Mouse (Mus musculus) gonadal fat pad, adult 2 months (tissue): Measurements from ENCODE around the gene Trem2. TPM values are rescaled to one million over a fixed set of nuclear protein-coding genes. Genes with fewer than 3 reads are reported as not detected.
"Not testable (repeated sequence)": the region's sequence is repeated elsewhere in the genome, so short reads cannot be mapped to it uniquely, and the experiment has no call there.

Experiments used
- DNase-seq: peaks from one replicate; pipeline ENCODE4 v3.0.0-alpha.2; 2012; ENCODE audit warnings: low read depth
- polyA plus RNA-seq: library from polyadenylated mRNA; depleted of rRNA; stranded (reverse); fragments of >200 nt; gene quantifications from 2 replicates; pipeline ENCODE4 v1.2.3, GENCODE M21; 2012; rRNA removed

Trem2 gene
- polyA plus RNA-seq: 10.2 and 16.3 TPM in 2 replicates

DNA sequence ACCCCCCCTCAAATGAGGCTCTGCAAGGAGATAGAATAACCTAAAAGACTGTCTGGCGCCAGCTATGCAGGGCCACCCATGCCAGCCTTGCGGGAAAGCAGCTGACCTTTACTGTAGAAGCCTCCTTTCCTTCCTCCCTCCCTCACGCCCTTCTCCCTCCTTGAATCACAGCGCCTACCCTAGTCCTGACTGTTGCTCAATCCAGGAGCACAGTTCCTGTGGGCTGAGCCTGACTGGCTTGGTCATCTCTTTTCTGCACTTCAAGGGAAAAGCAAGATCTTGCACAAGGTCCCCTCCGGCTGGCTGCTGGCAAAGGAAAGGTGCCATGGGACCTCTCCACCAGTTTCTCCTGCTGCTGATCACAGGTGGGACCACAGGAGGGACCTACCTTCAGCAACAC lies at the start of gene Trem2:
Trem2 (plus strand) TSS at position 171 of the 400 bp plus-strand sequence.
- DNase-seq: no peak

GRCm38 (mm10) chr17:48299203-48299602 lies 47.0 kb upstream of the Trem2 start, which contains the start of gene Treml2:
Gene Treml2 (plus strand): TSS chr17:48299498.
- DNase-seq: no peak

DNA sequence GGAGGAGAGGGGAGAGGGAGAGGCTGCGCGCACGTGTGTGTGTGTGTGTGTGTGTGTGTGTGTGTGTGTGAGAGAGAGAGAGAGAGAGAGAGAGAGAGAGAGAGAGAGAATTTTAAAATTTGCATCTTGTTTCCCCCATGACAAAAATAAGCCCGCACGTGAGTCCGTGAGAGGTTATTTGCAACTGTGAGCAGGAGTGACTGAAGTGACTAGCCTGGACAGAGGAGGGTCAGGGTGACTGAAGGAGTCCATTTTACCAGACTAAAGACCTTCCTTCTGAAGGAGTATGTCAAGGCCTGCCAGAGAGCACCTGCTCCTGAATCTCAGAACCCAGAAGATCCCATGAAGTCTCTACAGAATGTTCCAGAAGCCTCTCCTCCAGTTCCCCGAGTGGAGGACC lies 46.4 kb upstream of the Trem2 start:
- DNase-seq: no peak

DNA sequence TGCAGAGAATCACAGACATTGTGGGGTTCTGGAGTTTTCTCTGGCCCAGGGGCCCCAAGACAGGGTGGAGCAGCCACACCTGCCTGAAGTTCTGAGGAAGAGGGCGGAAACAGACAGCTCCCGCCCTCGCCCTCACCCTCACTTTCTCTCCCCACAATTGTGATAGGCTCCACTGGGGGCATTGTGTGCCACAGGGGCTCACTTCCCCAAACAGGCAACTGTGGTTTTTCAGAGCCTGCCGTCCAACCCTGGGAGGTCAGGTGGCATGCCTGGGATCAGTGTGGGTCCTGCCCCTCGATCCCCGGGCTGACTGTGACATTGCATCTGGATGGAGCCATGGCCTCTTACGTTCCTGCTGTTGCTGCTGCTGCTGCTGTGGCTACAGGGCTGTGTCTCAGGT lies 46.0 kb upstream of the Trem2 start:
- DNase-seq: no peak

DNA sequence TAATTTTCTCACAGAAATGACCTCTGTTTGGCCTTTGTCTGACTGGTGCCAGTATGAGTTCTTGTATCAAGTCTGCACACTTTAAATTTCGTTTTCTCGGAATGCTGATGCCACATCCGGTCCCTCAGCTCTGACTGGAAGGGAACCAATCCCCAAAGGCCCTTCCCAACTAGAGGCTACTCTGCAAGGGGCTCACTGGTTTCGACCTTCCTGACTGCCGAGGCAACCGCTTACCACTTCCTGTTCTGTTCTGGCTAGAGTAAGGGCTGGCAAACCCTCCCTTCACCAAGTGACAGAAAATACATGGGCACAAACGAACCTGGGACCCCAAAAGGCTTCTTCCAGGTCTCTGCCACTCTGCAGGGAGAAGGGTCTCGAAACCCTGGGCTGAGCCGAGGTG lies 45.3 kb upstream of the Trem2 start:
- DNase-seq: no peak

- DNase-seq: no peak
These were observed 44.4 kb upstream of the Trem2 start for GRCm38 (mm10) chr17:48301792-48302191.

DNA sequence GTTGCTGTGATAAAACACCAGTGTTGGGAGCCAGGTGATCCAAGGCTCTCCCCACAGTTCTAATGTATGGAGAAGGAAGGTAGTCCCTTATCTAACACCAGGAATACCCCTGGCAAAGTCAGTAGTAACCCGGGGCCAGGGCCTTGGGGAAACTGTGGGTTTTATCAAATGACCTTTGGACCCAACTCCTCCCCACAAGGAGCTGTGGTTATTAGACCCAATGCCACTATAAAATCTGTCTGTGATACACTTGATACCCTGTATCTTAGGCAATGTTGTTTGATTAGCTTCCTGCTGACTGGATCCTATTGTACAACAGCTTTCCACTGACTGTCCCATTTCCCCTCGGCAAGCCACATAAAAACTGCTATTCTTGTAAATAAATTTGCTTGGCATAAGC lies 34.1 kb upstream of the Trem2 start:
- no peak for DNase-seq

DNA sequence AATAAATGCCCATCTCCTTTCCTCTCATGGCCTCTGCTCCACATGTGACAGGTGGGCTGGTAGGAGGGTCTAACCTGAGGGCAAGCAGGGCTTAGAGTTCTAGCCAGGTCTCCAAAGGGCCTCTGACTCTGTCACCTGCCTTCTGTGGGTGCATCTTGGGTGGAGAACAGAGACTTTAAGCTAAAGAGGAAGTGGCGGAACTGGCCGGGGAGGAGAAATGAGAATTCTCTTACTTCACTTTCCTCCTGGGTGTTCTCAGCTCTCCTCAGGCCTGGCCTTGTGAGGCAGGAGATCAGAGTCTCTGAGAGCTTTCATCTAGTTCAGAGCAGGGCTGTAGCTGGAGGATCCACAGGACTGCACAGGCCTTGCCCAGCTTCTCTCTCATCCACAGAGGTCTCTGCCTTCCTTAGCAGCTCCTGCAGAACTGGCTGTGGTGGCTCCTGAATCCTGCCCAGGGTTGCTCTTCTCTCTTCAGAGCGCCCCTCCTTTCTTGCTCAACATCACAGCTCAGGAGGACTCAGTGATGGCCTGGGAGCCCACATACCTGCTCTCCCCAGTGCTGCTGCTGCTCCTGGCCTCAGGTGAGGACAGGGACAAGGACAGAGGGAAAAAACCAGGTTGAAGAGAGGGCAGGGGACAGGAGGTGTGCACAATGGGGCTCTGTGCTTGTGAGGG lies 30.2 kb upstream of the Trem2 start, which contains the start of gene B430306N03Rik:
B430306N03Rik (plus strand) TSS at position 237 of the 675 bp plus-strand sequence.
- not testable (repeated sequence) for DNase-seq

- no peak for DNase-seq
These were observed 27.5 kb upstream of the Trem2 start for GRCm38 (mm10) chr17:48318686-48319085.

DNA sequence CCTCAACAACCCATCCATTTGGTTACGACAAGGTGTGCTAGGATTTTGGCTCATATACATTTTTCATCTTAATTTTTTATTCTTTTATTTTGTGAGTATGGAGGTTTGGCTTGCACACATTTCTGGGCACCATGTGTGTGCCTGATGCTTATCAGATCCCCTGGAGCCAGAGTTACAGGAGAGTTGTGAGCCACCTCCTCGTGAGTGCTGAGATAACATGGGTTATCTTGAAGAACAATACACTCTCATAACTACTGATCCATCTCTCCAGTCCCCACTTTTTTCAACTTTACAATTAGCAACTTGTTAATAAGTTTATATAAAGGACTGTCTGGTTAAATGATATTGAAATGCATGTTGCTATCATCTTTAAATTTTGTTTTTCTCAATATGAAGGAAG lies 24.9 kb upstream of the Trem2 start:
- no peak for DNase-seq

DNA sequence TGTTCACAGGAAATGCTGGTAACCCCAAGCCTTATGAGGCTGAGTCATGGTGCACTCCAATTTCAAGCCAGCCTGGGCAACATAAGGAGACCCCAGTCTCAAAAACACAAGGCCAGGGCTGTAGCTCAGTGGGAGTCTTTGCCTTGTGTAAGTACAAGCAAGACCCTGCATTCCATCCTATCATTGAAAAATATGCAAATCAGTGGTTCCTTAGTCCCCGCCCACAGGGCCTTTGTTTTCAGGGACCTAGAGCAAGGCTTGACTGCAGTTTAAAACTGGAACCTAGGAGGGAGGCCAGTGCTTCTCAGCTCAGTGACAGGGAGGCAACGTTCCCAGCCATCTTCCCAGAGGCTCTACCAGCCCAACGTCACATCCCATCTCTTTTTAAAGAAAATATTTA lies 23.0 kb upstream of the Trem2 start:
- DNase-seq: no peak

DNA sequence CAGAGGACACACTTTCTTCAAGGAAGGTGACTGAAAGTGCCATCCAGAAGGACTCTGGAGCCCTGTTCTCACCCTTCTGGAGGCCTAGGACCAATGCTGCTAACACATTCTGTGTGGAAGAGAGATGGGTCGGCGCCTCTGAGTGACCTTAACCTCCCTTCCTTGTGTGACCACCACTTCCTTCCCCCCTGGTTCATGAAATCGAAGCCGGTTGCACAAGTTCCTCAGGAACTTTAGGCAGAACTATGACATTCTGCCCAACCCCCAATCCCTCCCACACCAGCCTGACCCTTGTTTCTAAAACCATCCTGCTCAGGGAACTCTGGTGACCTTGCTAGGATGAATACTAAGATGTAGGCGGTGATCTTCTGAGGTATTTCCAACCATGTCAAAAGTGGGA lies 21.9 kb upstream of the Trem2 start:
- DNase-seq: no peak

DNA sequence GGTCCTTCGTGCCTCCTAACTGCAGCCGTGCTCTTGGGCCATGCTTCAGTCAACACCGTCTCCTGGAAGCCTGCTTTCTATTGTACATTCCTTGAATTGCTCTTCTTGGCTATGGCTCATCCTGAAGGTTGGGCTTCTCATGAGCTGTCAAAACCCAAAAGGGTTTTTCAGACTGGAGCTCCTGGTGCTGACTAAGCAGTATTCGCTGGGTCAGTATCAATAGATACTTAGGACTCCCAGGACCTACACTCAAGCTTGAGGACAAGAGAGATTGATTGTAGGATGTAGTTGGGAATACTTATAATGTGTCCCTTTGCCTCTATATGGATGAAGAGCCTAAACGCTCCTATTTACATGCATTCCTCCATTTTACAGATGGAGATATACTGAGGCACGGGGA lies 21.1 kb upstream of the Trem2 start:
- DNase-seq: no peak

- no peak for DNase-seq
These were observed 20.6 kb upstream of the Trem2 start for GRCm38 (mm10) chr17:48325638-48326037.

DNA sequence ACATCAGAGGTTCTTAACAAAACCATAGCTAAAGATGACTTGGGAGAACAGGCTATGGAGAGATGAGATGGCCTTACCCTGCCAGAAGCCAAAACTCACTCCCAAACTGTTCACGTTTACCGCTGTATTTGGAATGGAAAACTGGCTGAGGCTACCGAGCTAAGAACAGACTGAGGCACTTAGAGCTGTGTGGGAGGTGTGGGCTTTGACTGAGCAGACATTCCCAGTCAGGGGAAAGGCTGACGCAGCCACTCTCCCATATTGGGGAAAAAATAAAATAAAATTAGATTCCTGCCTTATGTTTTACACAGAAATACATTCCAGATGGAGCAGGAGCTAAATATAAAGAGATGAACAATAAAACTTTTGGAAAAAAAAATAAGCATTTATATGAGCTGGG lies 19.5 kb upstream of the Trem2 start:
- no peak for DNase-seq

- DNase-seq: no peak
These were observed 13.7 kb upstream of the Trem2 start for GRCm38 (mm10) chr17:48332524-48332923.

DNA sequence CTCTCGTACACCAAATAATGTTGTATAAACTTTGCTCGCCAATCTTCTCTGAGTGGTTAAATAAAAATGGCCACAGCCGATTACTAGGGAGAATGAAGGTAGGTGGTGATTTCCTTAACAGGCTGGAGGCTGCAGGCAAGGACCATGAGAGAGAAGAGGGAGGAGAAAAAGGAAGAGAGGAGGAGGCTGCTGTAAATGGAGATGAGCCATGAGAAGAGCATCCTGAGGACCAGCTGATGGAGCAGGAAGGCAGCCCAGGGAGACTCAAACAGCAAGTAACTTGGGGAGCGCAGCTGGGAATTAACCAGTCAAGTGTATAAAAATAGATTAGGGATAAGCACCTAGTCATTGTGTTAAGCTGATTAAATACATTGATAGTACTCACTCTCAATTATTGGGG lies 12.0 kb upstream of the Trem2 start:
- no peak for DNase-seq

DNA sequence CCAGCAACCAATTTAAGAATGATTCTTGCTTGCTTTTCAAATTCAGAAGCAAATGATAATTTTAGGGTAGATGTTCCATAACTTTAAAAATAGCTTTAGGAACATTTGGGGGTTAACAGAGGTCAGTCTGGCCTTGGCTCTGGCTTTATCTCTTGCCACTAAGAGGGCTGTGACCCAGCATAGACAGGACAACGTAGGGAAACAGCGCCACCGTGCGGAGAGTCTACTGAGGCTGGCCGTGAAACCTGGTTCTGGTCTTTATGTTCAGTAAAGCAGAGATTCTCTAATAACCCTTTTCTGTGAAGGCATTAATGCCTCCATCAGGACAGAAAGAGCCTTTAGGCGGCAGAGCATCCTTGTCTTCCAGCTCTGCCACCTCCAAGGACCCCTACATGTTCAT lies 9.3 kb upstream of the Trem2 start:
- DNase-seq: no peak

DNA sequence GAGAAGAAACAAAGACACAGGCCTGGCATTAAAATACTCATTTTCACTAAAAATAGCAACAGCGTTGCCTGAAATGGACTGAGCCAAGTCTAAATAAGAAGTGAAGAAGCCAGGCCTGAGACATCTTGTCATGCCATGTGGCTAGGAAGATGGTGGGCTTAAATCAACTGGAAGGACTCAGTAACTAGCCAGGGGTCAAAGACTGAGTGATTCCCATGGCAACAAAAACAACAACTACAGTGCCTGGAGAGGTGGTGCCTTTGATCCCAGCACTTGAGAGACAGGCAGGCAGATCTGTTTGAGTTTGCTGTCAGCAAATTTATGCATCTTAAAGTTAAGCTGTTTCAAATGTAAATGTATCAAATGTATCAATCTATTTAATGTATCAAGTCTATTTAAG lies 5.9 kb upstream of the Trem2 start:
- DNase-seq: no peak

DNA sequence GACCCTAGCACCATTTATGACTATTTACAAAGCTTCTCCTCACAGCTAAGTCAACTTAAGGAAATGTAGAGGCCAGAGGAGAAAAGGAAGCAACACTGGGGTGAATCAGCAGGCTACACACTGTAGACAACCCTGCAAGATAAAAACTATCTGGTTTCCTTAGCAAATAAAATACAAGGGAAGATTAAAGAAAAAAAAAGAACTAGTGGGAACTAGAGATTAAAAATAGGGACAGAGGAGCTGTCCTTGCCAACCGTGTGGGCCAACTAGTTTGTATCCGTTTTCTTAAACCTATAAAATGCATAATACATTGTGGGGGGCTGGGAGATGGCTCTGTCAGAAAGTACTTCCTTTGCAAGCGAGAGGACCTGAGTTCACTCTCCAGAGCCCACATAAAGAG lies 4.3 kb upstream of the Trem2 start:
- DNase-seq: no peak

- no peak for DNase-seq
These were observed 3.1 kb upstream of the Trem2 start for GRCm38 (mm10) chr17:48343065-48343464.

GRCm38 (mm10) chr17:48345824-48346223 lies 377 bp upstream of the Trem2 start:
- DNase-seq: no peak

DNA sequence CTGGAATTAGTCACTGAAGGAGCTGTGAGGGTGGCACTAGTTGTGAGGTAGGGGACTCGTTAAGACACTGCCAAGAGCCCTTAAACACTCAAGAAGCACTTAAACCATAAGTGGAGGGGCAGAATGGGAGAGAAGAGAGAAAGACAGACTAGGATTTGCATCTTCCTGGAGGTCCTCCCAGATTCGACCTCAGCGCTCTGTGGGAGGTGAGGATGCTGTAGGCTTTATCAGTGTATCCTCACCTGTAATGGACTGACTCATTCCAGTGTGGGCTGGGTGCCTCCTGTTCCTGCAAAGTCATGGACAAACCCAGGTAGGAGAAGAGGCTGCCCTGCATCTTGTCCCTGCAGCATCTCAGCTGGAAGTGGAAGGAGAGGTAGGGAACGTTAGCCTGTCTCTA lies 633 bp downstream of the Trem2 start:
- DNase-seq: no peak

DNA sequence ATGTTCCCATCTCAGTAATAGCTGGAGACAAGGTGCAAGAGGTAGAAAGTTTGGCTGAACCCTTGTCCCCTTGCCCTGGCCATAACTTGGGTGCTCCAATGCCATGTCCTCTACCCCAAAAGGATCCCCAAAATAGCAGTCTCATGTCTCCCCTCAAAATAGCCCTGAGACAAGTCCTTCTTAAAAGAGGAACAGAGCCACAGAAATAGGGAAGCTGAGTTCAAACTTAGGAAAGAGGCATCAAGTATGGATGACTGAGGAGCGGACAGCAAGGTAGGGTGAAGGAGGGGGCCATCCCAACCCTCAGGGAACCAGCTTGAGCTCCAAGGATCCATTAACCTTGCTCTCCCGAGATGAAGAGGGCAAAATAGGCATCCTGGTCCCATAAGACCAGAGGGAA lies 1.1 kb downstream of the Trem2 start:
- no peak for DNase-seq
